Mouse (Mus musculus) frontal cortex, postnatal 25 days (tissue): Measurements from ENCODE around the gene Gsk3a.

Source experiments
- DNase-seq, 2 experiments: peaks; one replicate each; pipeline ENCODE4 v3.0.0; 2022; ENCODE audit warnings: low spot score in 2 of 2

The Gsk3a gene

DNA sequence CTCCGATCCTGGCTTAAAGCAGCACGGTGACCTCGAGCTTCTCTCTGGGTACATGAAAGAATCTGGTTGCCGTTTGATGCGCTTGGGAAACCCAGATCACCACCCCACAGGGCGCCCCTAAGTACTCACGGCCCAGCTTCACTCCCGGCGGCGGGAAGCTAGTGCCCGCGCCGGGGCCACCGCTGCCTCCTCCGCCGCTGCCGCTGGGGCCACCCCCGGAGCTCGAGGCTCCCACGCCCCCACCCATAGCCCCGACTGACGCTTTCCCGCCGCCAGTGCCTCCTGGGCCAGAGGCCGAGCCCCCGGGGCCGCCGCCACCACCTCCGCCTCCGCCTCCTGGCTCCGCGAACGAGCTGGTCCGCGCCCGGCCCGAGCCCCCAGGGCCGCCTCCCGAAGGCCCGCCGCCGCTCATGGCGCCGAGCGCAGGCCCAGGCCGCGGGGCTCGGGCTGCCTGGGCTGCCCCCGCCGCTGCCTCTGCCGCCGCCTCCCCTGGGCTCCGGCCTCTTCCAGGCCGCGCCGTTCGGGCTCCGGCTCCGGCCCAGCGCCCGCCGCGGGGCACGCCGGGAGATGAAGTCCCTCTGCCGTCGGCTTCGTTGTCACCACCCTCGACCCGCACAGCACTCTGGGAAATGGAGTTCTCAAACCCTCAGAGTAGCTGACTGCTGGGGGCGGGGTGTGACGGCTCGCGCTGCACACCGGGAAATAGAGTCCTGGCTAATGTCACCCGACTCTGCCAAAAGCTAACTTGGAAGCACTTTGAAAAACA, at the start of gene Gsk3a:
Gsk3a (minus strand) TSS at position 603 of the 766 bp plus-strand sequence.
- peak; percentile 94 to 96 for DNase-seq

DNA sequence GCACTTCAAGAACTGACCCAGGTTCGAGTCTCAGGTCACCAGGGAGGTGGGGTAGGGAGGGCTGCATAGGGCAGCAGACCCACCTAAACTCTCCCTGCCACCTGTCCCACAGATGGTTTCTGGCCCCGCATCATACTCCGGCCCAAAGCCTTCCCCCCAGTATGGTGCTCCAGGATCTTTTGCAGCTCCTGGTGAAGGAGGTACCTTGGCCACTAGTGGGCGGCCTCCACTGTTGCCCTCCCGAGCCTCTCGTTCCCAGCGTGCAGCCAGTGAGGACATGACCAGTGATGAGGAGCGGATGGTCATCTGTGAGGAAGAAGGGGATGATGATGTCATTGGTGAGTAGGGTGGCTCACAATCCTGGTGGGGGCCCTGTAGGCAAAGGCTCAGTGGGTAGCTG, 49.3 kb upstream of the Gsk3a start:
- DNase-seq: no peak

DNA sequence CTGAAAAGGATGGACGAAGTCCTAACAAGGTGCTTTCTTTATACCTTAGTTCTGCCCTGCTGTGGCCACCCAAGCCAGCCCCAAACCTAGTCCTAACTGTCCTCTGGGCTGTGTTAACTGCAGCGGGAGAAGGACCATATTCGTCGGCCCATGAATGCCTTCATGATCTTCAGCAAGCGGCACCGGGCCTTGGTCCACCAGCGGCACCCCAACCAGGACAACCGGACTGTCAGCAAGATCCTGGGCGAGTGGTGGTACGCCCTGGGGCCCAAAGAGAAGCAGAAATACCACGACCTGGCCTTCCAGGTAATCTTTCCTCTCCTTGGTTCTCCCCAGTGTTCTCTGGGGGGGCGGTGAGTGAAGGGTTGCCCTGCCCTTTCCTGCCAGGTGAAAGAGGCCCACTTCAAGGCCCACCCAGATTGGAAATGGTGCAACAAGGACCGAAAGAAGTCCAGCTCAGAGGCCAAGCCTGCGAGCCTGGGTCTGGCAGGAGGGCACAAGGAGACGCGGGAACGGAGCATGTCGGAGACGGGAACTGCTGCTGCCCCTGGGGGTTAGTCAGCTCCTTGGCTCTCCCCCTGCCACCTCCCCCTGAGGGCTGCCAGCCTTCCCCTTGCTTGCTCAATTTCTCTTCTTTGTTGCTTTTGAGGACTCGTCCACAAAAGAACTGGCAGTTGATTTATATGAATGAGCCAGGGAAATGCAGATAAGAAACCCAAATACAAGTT, 48.0 kb upstream of the Gsk3a start:
- no peak for DNase-seq

DNA sequence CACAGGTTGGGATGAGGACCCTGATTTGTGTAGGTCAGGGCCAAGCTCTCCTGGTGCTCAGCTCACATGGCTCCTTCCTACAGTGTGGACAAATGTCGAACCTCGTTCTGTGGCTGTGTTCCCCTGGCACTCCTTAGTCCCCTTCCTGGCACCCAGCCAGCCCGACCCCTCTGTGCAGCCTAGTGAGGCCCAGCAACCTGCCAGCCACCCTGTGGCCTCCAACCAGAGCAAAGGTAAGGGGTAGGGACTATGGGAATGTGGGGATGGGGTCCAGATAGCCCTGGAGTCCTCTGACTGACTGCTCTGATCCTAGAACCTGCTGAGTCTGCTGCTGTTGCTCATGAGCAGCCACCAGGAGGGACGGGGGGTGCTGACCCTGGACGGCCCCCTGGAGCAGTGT, 47.1 kb upstream of the Gsk3a start:
- no peak for DNase-seq

DNA sequence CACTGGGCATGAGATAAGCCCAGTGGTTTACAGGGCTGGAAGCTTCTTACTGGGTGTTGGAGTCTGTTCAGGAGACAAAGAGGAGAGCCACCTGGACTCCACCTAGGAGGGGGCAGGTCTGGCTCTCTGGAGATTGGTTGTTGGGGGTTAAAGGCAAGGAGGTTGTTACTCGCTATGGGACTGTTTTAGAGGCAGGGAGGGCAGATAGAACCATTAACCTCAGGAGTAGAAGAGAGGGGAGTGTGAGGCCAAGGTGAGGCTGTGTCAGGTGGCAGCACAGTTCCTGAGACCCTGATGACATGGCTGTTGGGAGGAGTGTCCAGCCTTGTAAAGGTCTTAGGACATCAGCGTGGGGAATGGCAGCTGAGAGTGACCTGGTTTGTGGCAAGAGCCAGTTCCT, 46.5 kb upstream of the Gsk3a start:
- DNase-seq: no peak

DNA sequence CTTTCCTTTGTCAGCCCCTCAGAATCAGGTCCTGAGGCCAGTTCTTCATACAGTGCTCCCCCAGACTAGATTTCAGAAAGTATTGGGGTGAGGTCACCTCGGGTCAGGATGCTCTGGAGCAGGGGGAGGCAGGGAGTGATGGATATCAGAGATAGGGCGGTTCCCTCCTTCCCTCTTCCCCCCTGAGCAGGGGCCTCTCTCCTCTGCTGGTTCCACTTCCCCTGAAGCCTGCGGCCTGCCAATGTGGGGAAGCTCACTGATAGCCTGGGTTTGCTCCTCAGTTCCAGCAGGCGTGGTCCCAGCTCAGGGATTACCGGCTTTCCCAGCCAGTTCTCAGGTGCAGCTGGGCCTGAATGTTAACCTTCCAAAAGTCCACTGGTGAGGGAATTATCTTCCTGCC, 46.0 kb upstream of the Gsk3a start:
- no peak for DNase-seq

DNA sequence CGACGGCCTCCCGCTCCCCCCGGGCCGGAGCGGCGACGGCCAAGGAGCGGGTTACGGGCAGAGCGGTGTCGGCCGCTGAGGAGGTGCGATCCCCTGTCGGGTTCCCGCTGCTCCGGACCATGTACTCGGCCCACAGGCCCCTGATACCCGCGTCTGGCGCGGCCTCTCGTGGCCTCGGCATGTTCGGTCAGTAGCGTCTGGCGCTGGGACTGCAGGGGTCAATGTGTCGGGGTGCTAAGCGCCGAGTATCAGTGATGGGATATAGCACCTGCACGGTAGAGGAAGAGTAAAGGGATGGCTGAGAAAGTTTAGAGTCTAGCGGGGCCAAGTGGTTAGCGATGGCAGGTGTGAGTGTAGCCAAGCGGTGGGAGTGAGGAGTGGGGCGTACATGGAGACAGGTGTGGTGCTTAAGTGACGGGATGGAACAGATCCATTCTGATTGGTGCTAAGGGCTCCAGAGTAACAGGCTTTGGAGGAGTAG, 45.1 kb upstream of the Gsk3a start:
- DNase-seq: no peak

DNA sequence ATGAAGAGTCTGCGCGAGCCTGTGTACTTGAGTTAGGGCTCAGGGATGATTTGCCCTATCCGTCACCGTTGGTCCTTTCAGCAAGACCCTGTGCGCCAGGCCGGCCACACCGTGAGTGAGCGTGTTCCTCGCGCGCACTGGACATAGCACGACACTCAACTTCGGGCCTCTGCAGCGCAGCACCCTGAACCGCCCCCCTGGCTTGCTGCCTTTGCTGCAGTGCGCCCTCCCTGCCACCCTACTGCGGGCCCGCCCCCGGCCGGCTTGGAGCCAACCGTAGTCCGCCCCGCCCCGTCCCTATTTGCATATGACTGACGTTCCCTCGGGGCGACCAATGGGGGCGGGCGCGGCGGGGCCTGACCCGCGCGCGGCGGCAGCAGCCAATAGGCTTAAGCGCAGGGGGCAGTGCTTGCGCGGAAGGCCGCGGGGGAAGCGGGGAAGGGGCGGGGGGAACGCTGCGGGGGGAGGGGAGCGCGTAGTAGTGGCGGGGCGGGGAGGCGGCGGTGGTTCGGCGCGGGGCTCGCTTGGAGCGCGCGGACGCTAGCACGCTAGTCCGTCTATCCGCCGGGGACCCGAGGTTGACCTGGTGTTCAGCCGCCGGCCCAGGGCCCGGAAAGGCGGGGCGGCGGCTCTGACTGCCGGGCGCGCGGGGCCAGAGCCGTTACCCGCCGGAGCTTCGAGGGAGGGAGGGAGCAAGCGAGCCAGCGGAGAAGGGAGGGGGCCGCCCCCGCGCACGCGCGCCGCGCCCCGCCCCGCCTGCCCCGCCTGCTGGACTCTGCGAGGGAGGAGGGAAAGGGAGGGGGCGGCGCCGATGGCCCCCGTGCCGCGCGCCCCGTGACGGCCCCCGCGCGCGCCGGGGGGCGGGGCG, 44.3 kb upstream of the Gsk3a start:
- DNase-seq: peak; percentile 92 to 94

DNA sequence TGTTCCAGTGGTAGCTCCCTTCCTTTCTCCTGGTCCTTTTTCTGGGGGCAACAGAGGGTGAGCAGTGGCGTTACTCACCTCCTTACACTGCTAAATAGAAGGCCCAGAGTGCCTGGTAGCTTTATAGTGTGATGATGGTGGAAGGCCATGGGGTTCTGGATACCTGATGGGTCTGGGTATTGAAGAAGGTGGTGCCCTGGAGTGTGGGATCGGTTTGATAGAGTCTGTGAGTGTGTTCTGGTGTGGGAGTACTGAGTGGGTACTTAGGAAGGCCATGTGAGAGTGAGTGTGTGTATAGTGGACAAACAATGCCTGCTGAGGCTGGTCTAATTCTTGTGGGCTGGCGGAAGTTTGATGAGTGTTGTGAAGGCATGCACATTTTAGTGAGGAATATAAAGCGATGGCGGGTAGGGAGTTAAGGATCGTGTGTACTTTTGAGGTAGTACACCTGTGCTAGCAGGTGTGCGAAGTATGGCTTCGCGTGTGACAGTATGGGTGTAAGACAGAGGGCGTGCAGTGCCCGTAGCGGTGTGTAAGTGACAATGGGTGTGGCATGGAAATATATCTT, 43.6 kb upstream of the Gsk3a start:
- no peak for DNase-seq

DNA sequence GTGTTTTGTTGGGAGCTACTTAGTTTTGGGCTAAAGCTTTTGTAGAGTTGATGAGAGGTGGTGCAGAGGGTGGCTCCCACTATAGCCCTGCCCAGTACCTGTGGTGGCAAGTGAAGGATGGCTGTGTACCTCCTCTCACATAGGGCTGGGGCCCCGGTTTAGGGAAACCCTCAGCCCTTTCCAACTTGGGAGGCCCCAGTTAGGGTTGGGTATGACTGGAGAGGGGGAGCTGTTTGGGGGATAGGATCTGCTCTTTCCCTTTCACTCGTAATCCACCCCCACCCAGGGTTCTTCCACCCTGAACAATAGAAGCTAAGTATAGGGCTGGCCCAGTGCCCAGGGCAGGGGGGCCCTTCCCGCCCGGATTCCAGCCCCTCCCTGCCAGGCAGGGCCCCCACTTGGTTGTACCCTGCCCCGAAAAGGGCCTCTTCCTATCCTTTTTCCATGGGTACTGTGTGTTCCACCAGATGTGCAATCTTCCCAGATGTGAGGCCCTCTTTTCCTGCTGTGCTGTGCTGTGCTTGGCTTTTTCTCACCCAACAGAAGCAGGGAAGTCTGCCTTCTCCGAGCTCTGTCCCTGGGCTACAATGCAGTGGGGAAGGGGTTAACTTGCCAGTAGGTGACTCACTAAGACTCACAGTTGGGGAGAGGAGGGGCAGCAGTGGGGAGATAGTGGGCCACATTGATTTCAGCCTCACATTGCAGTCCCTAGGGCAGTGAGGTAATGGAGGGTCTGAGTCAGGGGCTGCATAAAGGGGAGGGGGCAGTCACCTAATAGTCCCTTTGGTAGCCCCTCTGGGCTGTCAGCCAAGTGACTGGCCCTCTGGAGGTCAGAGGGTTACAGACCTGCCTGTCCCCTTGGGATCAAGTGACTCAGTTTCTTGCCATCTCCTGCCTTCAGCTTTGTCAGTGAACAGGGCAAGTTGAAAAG, 42.5 kb upstream of the Gsk3a start:
- DNase-seq: no peak

DNA sequence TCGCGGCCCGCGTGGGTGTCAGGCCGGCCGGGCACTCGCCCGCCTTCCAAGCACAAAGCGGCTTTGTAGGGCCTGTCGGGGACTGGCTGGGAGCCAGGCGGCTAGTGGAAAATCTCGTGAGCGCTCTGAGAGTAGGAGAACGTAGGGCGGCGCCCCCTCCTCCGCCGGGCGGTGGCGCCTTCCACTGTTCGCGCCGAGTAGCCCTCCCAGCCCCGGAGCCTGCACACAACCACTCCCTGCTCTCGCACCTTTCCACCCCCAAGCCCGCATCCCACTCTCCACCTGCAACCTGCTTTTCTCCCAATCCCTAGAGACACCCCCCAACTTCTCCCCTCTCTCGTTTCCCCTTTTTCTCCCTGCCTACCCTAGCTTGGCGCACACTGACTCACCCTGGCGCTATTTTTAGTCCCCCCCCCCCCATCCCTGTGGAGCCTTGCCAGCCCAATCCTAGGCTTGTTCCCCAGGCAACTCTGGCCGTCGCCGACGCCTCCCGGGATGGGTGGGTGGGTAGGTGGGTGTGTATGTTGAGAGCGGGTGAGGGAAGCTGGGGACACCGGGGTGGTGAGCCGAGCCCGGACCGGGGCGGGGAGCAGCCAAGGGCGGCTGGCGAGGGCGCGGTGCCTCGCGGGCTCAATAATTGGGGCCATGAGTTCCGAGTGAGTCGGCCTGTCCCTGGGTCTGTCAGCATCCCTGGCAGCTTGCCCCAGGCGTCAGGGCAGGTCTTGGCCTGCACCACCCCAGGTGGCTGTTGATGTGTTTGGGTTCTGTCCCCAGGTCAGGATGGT, 41.6 kb upstream of the Gsk3a start:
- DNase-seq: peak; percentile 84 to 85

DNA sequence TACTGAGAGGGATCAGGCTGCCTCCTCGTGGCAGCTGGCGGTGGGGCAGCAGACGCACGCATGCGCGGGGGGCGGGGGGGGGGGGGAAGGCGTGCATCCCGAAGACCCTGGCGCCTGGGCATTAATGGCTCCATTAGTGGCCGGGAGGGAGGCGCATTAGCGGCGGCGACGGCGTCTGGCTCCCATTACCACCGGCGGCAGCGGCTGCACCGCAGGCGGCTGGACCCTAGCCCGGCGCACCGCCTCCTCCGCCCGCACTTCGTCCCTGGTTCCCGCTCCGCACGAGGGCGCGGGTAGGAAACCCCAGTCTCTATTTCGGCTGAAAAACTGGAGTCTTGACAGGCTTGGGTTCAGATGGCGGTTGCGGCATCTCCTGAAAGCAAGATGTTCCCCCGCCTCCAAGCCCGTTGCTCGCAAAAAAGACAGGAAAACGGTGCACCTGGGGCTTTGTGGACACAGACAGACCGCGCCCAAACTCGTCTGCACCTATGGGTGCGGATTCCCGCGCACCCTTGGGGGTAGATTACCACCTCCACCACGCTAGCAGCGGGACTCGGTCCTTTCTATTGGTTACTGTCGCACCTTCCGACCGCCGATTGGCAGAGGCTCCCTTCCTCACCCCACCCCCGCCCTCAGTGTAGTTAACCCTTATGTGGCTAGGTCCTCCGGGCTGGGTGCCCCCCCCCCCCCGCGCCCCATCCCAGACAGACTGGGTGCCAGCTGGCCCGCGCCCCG, 40.9 kb upstream of the Gsk3a start:
- DNase-seq: peak; percentile 65 to 78

DNA sequence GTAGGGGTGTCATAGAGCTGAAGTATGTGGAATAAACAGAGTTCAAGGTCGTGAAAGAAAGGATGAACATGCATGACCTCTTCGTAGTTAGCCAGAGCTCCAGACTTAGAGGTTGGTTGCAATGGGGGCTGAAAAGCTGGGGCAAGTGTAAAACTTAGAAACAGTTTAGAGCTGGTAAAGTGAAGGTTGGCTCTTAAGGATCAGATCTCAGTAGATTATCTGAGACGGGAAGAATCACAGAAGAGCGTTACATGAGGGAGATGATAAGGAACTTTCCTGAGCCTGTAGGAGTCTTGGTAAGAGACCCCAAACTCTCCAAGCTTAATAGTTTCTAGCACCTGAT, 40.3 kb upstream of the Gsk3a start:
- DNase-seq: no peak

DNA sequence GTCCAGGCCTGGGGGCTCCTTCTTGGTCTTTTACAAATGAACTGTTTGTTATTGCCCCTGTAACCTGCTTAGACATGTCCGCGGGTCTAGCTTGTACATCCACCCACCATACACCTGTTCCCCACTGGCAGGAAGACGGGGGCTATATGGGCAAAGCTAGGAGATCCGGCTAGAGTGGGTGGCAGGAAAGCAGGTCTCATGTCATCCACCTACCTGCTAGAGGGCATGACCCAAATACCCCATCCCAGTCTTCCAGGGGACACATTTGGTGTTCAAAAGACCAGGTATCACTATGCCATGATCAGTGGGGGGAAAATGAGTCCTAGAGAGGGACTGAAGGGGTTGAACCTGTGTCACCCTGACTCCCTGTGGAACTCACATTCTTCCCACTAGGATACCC, 39.8 kb upstream of the Gsk3a start:
- DNase-seq: no peak

DNA sequence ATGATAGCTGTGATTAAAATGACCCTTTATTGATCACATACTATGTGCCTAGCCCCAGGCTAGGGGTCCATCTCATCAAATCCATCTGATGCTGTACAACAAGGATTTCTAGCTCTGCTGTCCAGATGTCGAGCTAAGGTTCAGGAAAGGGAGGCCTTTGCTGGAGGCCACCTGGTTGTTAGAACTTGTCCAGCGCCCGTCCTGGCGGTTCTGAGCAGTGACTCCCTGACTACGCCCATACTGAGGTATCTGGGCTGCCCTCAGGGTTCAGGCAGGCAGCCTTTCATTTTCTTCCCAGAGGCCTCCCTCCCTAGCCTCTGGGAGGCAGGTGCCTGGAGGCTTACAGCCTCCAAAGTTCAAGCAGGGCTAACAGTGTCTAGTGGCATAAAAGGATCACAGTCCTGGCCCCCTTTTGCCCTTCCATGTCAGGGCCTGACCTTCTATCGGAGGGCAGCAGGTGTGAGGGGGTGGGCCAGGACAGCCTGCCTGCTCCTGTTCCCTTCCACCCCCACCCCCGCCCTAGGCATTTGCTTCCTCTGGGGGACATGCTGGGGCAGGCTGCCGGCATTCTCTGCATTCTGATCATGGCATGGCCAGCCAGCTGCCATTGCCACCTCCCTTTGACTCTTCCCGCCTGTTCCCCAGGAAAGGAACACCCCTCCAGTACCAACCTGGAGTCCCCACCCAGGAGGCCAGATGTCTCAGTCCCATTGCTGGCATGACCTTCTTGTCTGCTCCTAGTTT, 38.1 kb upstream of the Gsk3a start:
- DNase-seq: no peak

DNA sequence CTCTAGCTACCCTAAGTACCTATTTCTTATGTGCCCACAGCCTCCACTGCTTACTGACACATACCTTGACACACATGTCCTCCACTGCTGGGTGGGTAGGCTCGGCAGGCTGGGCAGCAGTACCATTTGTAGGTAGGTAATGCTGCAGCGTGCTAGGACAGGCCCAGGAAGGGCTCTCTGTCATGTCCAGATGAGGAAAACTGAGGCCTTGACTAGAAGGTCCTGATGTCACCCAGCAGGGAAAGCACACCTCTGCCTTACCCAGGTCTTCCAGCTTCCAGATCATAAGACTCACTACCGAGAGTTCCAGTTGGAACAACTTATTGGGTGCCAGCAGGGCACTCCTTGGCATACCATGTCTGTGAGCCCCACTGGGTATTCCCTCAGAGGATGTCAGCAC, 37.3 kb upstream of the Gsk3a start:
- no peak for DNase-seq

DNA sequence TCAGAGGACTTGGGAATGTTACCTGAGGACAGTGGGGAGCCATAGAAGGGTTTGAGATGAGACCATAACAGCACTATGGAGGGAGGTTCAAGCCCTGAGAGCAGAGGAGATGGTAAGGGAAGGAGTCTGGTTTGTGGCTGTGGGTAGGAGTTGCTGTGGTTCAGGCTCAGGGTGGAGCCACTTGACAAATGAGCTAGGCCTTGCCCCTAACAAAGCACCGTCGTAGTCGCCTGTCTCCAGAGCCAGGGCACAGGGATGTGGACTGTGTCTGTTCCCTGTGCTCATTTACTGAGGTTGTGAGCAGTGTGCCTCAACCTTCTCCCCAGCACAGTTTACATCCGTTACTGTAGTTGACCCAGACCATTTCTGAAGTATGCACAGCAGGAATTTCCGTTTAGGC, 36.9 kb upstream of the Gsk3a start:
- no peak for DNase-seq
